Mouse (Mus musculus): ENCODE results near the gene Klk1.

Gene Klk1

DNA sequence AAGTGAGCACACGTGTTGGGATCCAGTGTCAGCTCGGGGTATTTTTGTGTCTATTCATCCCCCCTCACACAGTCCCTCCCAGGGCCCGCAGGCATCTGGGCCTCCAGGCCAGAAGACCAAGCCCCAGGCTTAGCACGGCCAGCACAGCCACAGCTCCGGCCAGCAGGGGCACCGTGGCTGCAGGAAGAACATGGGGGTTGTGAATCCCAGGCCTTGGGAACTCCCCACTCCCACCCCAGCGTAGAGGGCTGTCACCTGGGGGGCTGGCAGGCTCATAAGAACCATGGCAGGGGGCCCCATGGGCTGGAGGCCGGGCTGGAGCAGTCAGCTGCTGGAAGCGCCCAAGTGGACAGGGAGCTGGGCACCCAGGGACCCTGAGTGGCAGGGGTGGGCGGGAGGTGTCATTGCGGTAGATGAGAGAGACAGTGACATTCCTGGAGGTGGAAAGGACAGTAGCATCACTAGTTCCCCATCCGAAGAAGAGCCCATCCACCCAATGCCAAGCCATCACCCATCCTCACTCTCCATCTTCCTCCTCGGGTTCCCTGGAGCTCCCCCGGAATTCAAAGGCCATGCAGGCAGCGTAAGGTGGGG, 28.0 kb downstream of the Klk1 start:
- no peak for DNase-seq (ENCODE audit: low read depth, low spot score)

DNA sequence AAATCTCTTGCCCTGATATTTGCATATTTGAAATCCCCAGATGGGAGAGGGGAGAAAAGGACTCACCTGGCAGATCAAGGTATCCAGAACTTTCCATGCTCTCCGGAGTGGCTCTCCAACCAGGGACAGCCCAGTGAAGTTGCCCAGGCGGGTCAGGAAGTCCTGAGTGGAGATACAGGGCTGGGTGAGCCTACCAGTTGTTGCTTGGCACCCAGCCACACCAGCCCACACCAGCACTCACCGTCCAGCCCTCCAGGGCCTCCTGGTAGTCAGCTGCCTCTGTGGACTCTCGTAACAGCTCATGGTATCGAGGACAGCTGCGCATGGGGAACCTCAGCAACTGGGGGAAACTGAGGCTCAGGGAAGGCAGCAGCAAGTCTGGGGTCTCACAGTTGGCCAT, 29.8 kb downstream of the Klk1 start:
- no peak for DNase-seq (ENCODE audit: low read depth, low spot score)

DNA sequence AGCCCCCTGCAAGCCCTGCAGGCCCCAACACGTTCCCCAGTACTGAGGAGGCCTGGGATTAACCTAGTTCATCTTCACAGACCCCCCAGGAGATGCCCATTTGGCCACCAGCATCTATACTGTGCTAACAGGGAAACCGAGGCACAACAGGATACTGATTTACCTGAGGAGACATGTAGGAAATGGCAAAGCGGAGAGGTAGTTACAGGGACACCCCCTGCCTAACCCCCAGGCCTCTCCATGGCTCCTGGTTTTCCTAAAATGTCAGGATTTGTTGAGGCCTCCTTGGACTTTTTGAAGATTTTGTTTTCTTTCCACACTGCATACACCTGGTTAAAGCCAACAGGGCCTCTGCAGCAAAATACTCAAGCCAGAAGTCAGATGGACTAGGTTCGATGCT, 32.1 kb downstream of the Klk1 start, which contains the start of gene Acp4:
Acp4 (minus strand) TSS at position 101 of the 400 bp plus-strand sequence.
- no peak for DNase-seq (ENCODE audit: low read depth, low spot score)

DNA sequence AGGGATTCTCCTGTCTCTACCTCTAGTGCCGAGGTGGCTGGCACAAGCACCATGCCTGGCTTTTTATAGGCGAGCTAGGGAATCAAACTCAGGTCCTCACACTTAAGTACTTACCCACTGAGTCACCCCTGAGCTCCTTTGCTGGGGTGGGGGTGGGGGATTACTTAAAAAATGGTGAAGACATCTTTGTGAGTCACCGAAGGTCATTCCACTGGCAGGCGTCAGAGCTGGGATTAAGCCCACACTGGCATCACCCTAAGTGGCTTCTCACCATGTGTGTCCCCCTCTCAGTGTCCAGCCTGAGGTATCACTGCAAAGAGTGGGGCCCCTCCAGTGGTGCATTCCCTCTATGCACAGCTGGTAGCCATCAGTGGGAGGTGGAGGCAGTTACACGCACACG, 35.2 kb downstream of the Klk1 start:
- no peak for DNase-seq (ENCODE audit: low read depth, low spot score)

DNA sequence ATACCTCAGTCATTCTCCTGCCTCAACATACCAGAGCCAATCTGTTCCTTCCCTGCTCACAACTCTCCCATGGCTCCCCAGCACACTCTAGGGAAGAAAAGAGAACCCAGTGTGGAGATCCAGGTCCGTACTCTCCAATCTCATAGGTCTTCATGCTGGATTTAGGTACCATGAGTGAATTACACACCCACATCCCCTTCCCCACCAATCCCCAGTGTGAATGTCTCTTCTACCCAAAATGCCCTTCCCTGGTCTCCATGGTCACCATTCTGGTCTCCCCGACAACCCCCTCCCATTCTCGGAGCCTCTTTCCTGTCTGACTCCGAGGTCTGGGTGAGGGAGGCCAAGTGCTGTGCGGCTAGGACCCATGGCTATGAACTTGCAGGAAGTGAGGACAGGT, 36.0 kb downstream of the Klk1 start, which contains the start of gene Gm15517:
Gm15517 (plus strand) TSS at position 301 of the 400 bp plus-strand sequence.
- no peak for DNase-seq (ENCODE audit: low read depth, low spot score)

GRCm38 (mm10) chr7:44262791-44263643, 37.9 kb downstream of the Klk1 start:
- DNase-seq (ENCODE audit: low read depth, low spot score), result peak; percentile 88

GRCm38 (mm10) chr7:44268117-44268516, 43.0 kb downstream of the Klk1 start:
- no peak for DNase-seq (ENCODE audit: low read depth, low spot score)

DNA sequence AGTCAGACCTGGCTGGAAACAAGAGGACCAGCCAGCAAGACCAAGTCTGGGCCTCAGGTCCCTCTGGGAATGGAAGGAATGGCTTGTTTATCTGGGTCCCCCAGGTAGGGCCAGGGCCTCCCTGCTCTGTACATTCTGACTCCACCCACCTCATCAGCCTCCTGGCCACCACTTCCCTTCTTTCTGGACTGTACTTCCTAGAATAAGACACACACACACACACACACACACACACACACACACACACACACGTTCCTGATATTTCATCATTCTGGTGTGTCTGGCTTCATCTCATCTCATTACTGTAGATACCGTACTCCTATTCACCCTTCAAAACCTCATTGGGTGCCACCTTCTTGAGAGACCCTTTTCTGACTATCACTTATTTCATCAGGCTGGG, 44.2 kb downstream of the Klk1 start:
- DNase-seq (ENCODE audit: low read depth, low spot score), result no peak

DNA sequence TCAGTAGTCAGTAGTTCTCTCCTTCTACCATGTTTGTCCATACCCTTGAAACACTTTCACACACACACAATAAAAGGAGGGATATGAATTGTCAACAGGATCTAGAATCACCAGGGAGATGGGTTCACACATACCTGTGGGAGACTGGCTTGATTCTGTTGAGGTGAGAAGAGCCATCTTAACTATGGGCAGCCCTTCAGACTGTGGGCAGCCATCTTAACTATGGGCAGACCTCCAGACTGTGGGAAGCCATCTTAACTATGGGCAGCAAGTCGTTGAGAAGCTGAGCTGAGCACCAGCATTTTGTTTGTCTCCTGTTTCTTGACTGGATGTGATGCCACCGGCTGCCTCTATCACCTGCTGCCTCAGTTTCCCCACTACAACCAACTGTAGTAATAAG, 46.1 kb downstream of the Klk1 start:
- peak; percentile 25 for DNase-seq (ENCODE audit: low read depth, low spot score)

DNA sequence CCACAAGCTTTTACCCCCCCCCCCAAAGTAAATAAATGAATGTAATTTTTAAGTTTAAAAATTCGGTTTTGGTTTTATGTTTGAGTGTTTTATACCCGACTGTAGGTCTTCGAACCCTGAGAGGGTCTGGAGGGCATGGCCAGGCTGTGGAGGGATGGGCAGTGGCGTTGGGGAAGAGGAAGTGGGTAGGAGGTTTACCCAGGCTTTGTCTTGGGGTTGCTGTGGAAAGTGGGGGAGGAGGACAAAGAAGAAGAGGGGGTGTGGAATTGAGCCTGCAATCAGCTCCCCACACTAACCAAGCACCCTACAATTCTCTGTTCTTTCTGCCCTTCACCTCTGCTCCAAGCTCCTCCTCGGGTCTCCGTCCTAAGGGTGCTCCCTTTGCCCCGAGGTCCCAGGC, 47.4 kb downstream of the Klk1 start:
- no peak for DNase-seq (ENCODE audit: low read depth, low spot score)

- DNase-seq (ENCODE audit: low read depth, low spot score), result no peak
Measured at GRCm38 (mm10) chr7:44273446-44273845, 48.3 kb downstream of the Klk1 start.

DNA sequence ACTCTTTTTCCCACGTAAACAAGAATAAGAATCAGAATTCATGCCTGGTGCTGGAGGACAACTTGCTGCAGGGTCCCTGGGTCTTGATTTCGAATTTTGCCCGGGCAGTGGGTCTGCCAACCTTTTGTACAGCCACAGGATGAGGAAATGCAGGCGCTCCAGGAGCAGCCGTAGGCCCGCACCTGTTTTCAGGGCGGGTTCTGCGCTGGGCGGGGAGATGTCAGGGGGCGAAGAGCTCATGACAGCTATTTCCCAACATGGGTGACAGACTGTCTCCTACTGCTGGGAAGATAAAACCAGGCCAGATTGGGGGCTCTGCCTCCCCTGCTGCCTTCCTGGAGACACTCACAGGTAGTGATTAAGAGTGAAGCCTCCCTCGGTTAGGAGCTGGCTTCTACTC, 48.9 kb downstream of the Klk1 start:
- DNase-seq (ENCODE audit: low read depth, low spot score), result no peak

DNA sequence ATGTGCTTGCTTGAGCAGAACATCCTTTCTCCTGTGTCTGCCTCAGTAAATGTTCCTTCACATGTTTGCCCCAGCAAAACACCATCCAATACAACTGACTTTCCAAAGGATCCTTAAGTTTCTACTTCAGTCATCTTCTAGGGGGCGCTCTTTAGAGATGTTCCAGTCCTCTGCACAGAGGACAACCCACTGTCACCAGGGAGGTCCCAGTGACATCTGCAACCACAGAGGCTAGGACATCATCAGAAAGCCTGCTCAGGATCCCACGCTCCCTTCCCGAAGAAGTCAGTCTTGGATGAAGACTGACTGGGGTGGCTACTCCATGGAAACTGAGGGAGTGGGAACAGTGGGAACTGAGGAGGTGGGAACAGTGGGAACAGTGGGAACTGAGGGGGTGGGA, 50.4 kb downstream of the Klk1 start:
- DNase-seq (ENCODE audit: low read depth, low spot score), result no peak

- DNase-seq (ENCODE audit: low read depth, low spot score), result no peak
Measured at GRCm38 (mm10) chr7:44276461-44277249, 51.5 kb downstream of the Klk1 start.

DNA sequence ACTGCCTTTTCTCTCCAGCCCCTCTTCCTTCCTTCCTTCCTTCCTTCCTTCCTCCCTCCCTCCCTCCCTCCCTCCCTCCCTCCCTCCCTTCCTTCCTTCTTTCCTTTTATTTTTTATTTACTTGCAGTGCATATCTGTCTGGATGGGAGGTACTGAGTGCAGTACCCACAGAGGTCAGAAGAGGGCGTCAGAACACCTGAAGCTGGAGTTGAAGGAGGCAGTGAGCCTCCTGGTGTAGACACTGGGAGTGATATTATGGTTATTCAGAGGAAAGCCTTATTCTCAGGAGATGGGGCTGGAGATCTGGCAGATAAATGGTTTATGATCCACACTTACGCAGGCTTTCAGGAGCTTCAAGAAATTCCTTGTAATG, 52.1 kb downstream of the Klk1 start:
- peak; percentile 36 for DNase-seq (ENCODE audit: low read depth, low spot score)
